Mouse (Mus musculus) liver, embryonic 11.5 days (tissue): ENCODE results near the gene Chkb. TPM values are rescaled to one million over a fixed set of nuclear protein-coding genes. Genes with fewer than 3 reads are reported as not detected.

Experiments used
- ATAC-seq: fragments of 200-750 bp; cut with Nextera tagmentation; replicated peaks from 2 replicates; pipeline ENCODE4 v1.8.0; 2017; ENCODE audit warnings: moderate number of reproducible peaks, mild to moderate bottlenecking, moderate TSS enrichment, moderate library complexity; ENCODE audit not compliant: low FRiP score
- DNase-seq: peaks from one replicate; pipeline ENCODE4 v3.0.0-alpha.2; 2017; ENCODE audit warnings: low spot score
- H3K27ac ChIP-seq: fragments of 300-500 bp; sonication (generic); 2 replicates; pipeline ENCODE4 v1.5.1; 2014; ENCODE audit warnings: mild to moderate bottlenecking, low read depth, low read length, control low read depth
- H3K27me3 ChIP-seq: fragments of 300-500 bp; sonication (generic); replicated peaks from 2 replicates; pipeline ENCODE4 v1.6.1; 2014; ENCODE audit warnings: low read length, mixed read lengths; ENCODE audit not compliant: control insufficient read depth, insufficient read depth
- H3K36me3 ChIP-seq: fragments of 300-500 bp; sonication (generic); 2 replicates; pipeline ENCODE4 v1.6.1; 2014; ENCODE audit warnings: mild to moderate bottlenecking, low read length, moderate library complexity, mixed read lengths; ENCODE audit not compliant: control insufficient read depth, insufficient read depth
- H3K4me1 ChIP-seq: fragments of 300-500 bp; sonication (generic); replicated peaks from 2 replicates; pipeline ENCODE4 v1.6.1; 2014; ENCODE audit warnings: low read length, mixed read lengths; ENCODE audit not compliant: control insufficient read depth, insufficient read depth
- H3K4me2 ChIP-seq: fragments of 300-500 bp; sonication (generic); 2 replicates; pipeline ENCODE4 v1.6.1; 2014; ENCODE audit warnings: mild to moderate bottlenecking, control low read depth, moderate library complexity
- H3K4me3 ChIP-seq: fragments of 300-500 bp; sonication (generic); 2 replicates; pipeline ENCODE4 v1.5.1; 2014; ENCODE audit warnings: low read depth, low read length, control low read depth
- H3K9ac ChIP-seq: fragments of 300-500 bp; sonication (generic); 2 replicates; pipeline ENCODE4 v1.6.1; 2014; ENCODE audit warnings: low read depth, low read length, control low read depth
- H3K9me3 ChIP-seq: fragments of 300-500 bp; sonication (generic); 2 replicates; pipeline ENCODE4 v1.6.1; 2016; ENCODE audit warnings: low read length, inconsistent platforms, mixed read lengths; ENCODE audit not compliant: control insufficient read depth
- WGBS: fragments of 180-500 bp; shearing (Covaris S2); extraction: QIAGEN DNeasy Blood & Tissue Kit; methylation state at CpG from one replicate; pipeline ENCODE4 v1.1.7; 2014; 5-methylcytosine and 5-hydroxymethylcytosine counted together
- polyA plus RNA-seq: library from polyadenylated mRNA; unstranded; fragments of >200 nt; fragmentation: Nextera tagmentation; extraction: Ambion mirVana; gene quantifications from 2 replicates; pipeline ENCODE4 v1.2.1, GENCODE M21; 2014

Gene Chkb
- polyA plus RNA-seq, 1 experiment from 2014 or later = 47.5 TPM

GRCm38 (mm10) chr15:89473921-89474320 lies 44.2 kb upstream of the Chkb start:
- DNase-seq = no peak
- no peak overlapping the region for H3K4me3 ChIP-seq
- no peaks in the 10 kb centered on the region for H3K9me3 ChIP-seq
- H3K36me3 ChIP-seq = no peaks in the 10 kb centered on the region
- 95% methylated on average over 8 of the region's 8 CpGs for WGBS
- peaks cover 15% of the 10 kb centered on the region for H3K4me1 ChIP-seq
- ATAC-seq = no peak
- H3K27ac ChIP-seq = no peak overlapping the region
- no peaks in the 10 kb centered on the region for H3K27me3 ChIP-seq
- no peak overlapping the region for H3K9ac ChIP-seq
- no peak overlapping the region for H3K4me2 ChIP-seq

GRCm38 (mm10) chr15:89473370-89473769 lies 43.7 kb upstream of the Chkb start:
- Histone ChIP-seq H3K9me3 (no peaks in the 10 kb centered on the region), H3K36me3 (no peaks in the 10 kb centered on the region), H3K4me1 (peaks cover 15% of the 10 kb centered on the region), H3K4me2 (no peak overlapping the region), H3K27ac (no peak overlapping the region), H3K4me3 (no peak overlapping the region), H3K27me3 (no peaks in the 10 kb centered on the region), H3K9ac (no peak overlapping the region)
- no peak for DNase-seq
- ATAC-seq = no peak
- 78% methylated on average over 9 of the region's 9 CpGs for WGBS

- WGBS = 87% methylated on average over 4 of the region's 4 CpGs
- Histone ChIP-seq H3K4me3 (no peak overlapping the region), H3K9me3 (no peaks in the 10 kb centered on the region), H3K4me1 (peaks cover 6% of the 10 kb centered on the region), H3K36me3 (no peaks in the 10 kb centered on the region), H3K9ac (no peak overlapping the region), H3K4me2 (no peak overlapping the region), H3K27ac (no peak overlapping the region), H3K27me3 (no peaks in the 10 kb centered on the region)
- DNase-seq (no peak), ATAC-seq (no peak)
Observed at GRCm38 (mm10) chr15:89471476-89471875, 41.8 kb upstream of the Chkb start.

- Histone ChIP-seq H3K27me3 (no peaks in the 10 kb centered on the region), H3K36me3 (no peaks in the 10 kb centered on the region), H3K27ac (no peak overlapping the region), H3K4me3 (no peak overlapping the region), H3K4me2 (no peak overlapping the region), H3K4me1 (no peaks in the 10 kb centered on the region), H3K9ac (no peak overlapping the region), H3K9me3 (no peaks in the 10 kb centered on the region)
- DNase-seq = no peak
- ATAC-seq = no peak
- WGBS = 32% methylated on average over 2 of the region's 2 CpGs
Observed at GRCm38 (mm10) chr15:89468577-89468976, 38.9 kb upstream of the Chkb start.

- no peaks in the 10 kb centered on the region for H3K9me3 ChIP-seq
- ATAC-seq = no peak
- H3K4me2 ChIP-seq = no peak overlapping the region
- WGBS = 19% methylated on average over 1 of the region's 1 CpGs
- peaks cover 5% of the 10 kb centered on the region; the same call in 1 of the 2 replicates for H3K27me3 ChIP-seq
- H3K4me1 ChIP-seq = no peaks in the 10 kb centered on the region
- no peak for DNase-seq
- no peaks in the 10 kb centered on the region for H3K36me3 ChIP-seq
- no peak overlapping the region for H3K27ac ChIP-seq
- H3K9ac ChIP-seq = no peak overlapping the region
- H3K4me3 ChIP-seq = no peak overlapping the region
Observed at GRCm38 (mm10) chr15:89465052-89465451, 35.3 kb upstream of the Chkb start.

GRCm38 (mm10) chr15:89463334-89464235 lies 33.9 kb upstream of the Chkb start:
- Histone ChIP-seq H3K4me2 (no peak overlapping the region), H3K4me3 (no peak overlapping the region), H3K9ac (no peak overlapping the region), H3K4me1 (no peaks in the 10 kb centered on the region), H3K9me3 (no peaks in the 10 kb centered on the region), H3K36me3 (no peaks in the 10 kb centered on the region), H3K27me3 (peaks cover 10% of the 10 kb centered on the region), H3K27ac (no peak overlapping the region)
- no peak for ATAC-seq
- WGBS = 47% methylated on average over 5 of the region's 5 CpGs
- DNase-seq = no peak

- DNase-seq = no peak
- no peak overlapping the region for H3K4me3 ChIP-seq
Observed at GRCm38 (mm10) chr15:89462176-89462575, 32.5 kb upstream of the Chkb start.

GRCm38 (mm10) chr15:89461321-89461720 lies 31.6 kb upstream of the Chkb start:
- H3K9ac ChIP-seq = no peak overlapping the region
- no peaks in the 10 kb centered on the region for H3K4me1 ChIP-seq
- H3K9me3 ChIP-seq = no peaks in the 10 kb centered on the region
- no peaks in the 10 kb centered on the region for H3K36me3 ChIP-seq
- H3K4me3 ChIP-seq = no peak overlapping the region
- DNase-seq = no peak
- WGBS = 72% methylated on average over 15 of the region's 15 CpGs
- ATAC-seq = no peak
- no peak overlapping the region for H3K27ac ChIP-seq
- peaks cover 27% of the 10 kb centered on the region for H3K27me3 ChIP-seq
- H3K4me2 ChIP-seq = no peak overlapping the region

More at GRCm38 (mm10) chr15:89462176-89462575, 32.5 kb upstream of the Chkb start:
- no peaks in the 10 kb centered on the region for H3K4me1 ChIP-seq
- H3K27ac ChIP-seq = no peak overlapping the region
- ATAC-seq = no peak
- no peak overlapping the region for H3K4me2 ChIP-seq
- H3K9ac ChIP-seq = no peak overlapping the region
- no peaks in the 10 kb centered on the region for H3K36me3 ChIP-seq
- peaks cover 19% of the 10 kb centered on the region for H3K27me3 ChIP-seq
- no peaks in the 10 kb centered on the region for H3K9me3 ChIP-seq
- 71% methylated on average over 7 of the region's 7 CpGs for WGBS

GRCm38 (mm10) chr15:89460298-89460697 lies 30.6 kb upstream of the Chkb start:
- H3K27me3 ChIP-seq = peaks cover 36% of the 10 kb centered on the region
- 66% methylated on average over 10 of the region's 10 CpGs for WGBS
- H3K4me3 ChIP-seq = no peak overlapping the region
- no peak overlapping the region for H3K27ac ChIP-seq
- no peak for DNase-seq
- no peak overlapping the region for H3K9ac ChIP-seq
- no peaks in the 10 kb centered on the region for H3K36me3 ChIP-seq
- H3K4me2 ChIP-seq = no peak overlapping the region
- ATAC-seq = no peak
- no peaks in the 10 kb centered on the region for H3K9me3 ChIP-seq
- H3K4me1 ChIP-seq = no peaks in the 10 kb centered on the region
